Mouse (Mus musculus): ENCODE results near the gene Klf2. TPM values are rescaled to one million over a fixed set of nuclear protein-coding genes. Genes with fewer than 3 reads are reported as not detected.

Klf2 gene
- polyA plus RNA-seq, 1 experiment from 2014 or later: 3.6 TPM

- no peak for ATAC-seq
- H3K27ac ChIP-seq (ENCODE audit: low read length): no peak overlapping the region
- peaks cover 10% of the 10 kb centered on the region; the same call in 1 of the 2 replicates for H3K36me3 ChIP-seq (ENCODE audit: control insufficient read depth, insufficient read depth, low read length)
- H3K4me1 ChIP-seq (ENCODE audit: control insufficient read depth, insufficient read depth, low read length): no peaks in the 10 kb centered on the region
- H3K4me3 ChIP-seq (ENCODE audit: low read length): no peak overlapping the region
- no peak overlapping the region for H3K4me2 ChIP-seq (ENCODE audit: low read depth, low read length)
- H3K9ac ChIP-seq (ENCODE audit: low read depth, low read length): no peak overlapping the region
- 60% methylated on average over 11 of the region's 11 CpGs for WGBS
- no peaks in the 10 kb centered on the region for H3K9me3 ChIP-seq (ENCODE audit: control insufficient read depth, low read length)
- H3K27me3 ChIP-seq (replicated peaks; ENCODE audit: control insufficient read depth, insufficient read depth, low read length): no peaks in the 10 kb centered on the region
Measured at GRCm38 (mm10) chr8:72354272-72354671, 35.4 kb downstream of the Klf2 start.

GRCm38 (mm10) chr8:72356593-72356992 lies 37.8 kb downstream of the Klf2 start:
- WGBS: 92% methylated on average over 3 of the region's 3 CpGs
- H3K4me3 ChIP-seq (ENCODE audit: low read length): no peak overlapping the region
- peaks cover 10% of the 10 kb centered on the region; the same call in 1 of the 2 replicates for H3K36me3 ChIP-seq (ENCODE audit: control insufficient read depth, insufficient read depth, low read length)
- no peak for ATAC-seq
- no peaks in the 10 kb centered on the region for H3K27me3 ChIP-seq (replicated peaks; ENCODE audit: control insufficient read depth, insufficient read depth, low read length)
- no peaks in the 10 kb centered on the region for H3K4me1 ChIP-seq (ENCODE audit: control insufficient read depth, insufficient read depth, low read length)
- no peak overlapping the region for H3K4me2 ChIP-seq (ENCODE audit: low read depth, low read length)
- no peaks in the 10 kb centered on the region for H3K9me3 ChIP-seq (ENCODE audit: control insufficient read depth, low read length)
- no peak overlapping the region for H3K27ac ChIP-seq (ENCODE audit: low read length)
- no peak overlapping the region for H3K9ac ChIP-seq (ENCODE audit: low read depth, low read length)

- ATAC-seq: no peak
- no peak overlapping the region for H3K27ac ChIP-seq (ENCODE audit: low read length)
- no peaks in the 10 kb centered on the region for H3K4me1 ChIP-seq (ENCODE audit: control insufficient read depth, insufficient read depth, low read length)
- no peak overlapping the region for H3K9ac ChIP-seq (ENCODE audit: low read depth, low read length)
- H3K4me3 ChIP-seq (ENCODE audit: low read length): no peak overlapping the region
- no peaks in the 10 kb centered on the region for H3K9me3 ChIP-seq (ENCODE audit: control insufficient read depth, low read length)
- H3K4me2 ChIP-seq (ENCODE audit: low read depth, low read length): no peak overlapping the region
- H3K27me3 ChIP-seq (replicated peaks; ENCODE audit: control insufficient read depth, insufficient read depth, low read length): no peaks in the 10 kb centered on the region
- peaks cover 15% of the 10 kb centered on the region; the same call in 1 of the 2 replicates for H3K36me3 ChIP-seq (ENCODE audit: control insufficient read depth, insufficient read depth, low read length)
Measured at GRCm38 (mm10) chr8:72360162-72360561, 41.3 kb downstream of the Klf2 start.

- no peak for ATAC-seq
- 96% methylated on average over 4 of the region's 4 CpGs for WGBS
- no peak overlapping the region for H3K4me3 ChIP-seq (ENCODE audit: low read length)
- H3K9me3 ChIP-seq (ENCODE audit: control insufficient read depth, low read length): no peaks in the 10 kb centered on the region
- no peaks in the 10 kb centered on the region for H3K4me1 ChIP-seq (ENCODE audit: control insufficient read depth, insufficient read depth, low read length)
- 0 out of 2 replicates have a peak, but pooled peaks cover 9% of the 10 kb centered on the region for H3K36me3 ChIP-seq (ENCODE audit: control insufficient read depth, insufficient read depth, low read length)
- H3K27ac ChIP-seq (ENCODE audit: low read length): no peak overlapping the region
- H3K4me2 ChIP-seq (ENCODE audit: low read depth, low read length): no peak overlapping the region
- H3K9ac ChIP-seq (ENCODE audit: low read depth, low read length): no peak overlapping the region
- H3K27me3 ChIP-seq (replicated peaks; ENCODE audit: control insufficient read depth, insufficient read depth, low read length): no peaks in the 10 kb centered on the region
Measured at GRCm38 (mm10) chr8:72362754-72363153, 43.9 kb downstream of the Klf2 start.

- H3K27me3 ChIP-seq (replicated peaks; ENCODE audit: control insufficient read depth, insufficient read depth, low read length): no peaks in the 10 kb centered on the region
- H3K9me3 ChIP-seq (ENCODE audit: control insufficient read depth, low read length): no peaks in the 10 kb centered on the region
- peaks cover 9% of the 10 kb centered on the region; the same call in 1 of the 2 replicates for H3K36me3 ChIP-seq (ENCODE audit: control insufficient read depth, insufficient read depth, low read length)
- H3K27ac ChIP-seq (ENCODE audit: low read length): no peak overlapping the region
- H3K9ac ChIP-seq (ENCODE audit: low read depth, low read length): no peak overlapping the region
- no peaks in the 10 kb centered on the region for H3K4me1 ChIP-seq (ENCODE audit: control insufficient read depth, insufficient read depth, low read length)
- H3K4me2 ChIP-seq (ENCODE audit: low read depth, low read length): no peak overlapping the region
- WGBS: 83% methylated on average over 7 of the region's 7 CpGs
- H3K4me3 ChIP-seq (ENCODE audit: low read length): no peak overlapping the region
- ATAC-seq: no peak
Measured at GRCm38 (mm10) chr8:72363457-72363856, 44.6 kb downstream of the Klf2 start.

- 95% methylated on average over 2 of the region's 2 CpGs for WGBS
- H3K27me3 ChIP-seq (replicated peaks; ENCODE audit: control insufficient read depth, insufficient read depth, low read length): no peaks in the 10 kb centered on the region
- peaks cover 22% of the 10 kb centered on the region for H3K36me3 ChIP-seq (ENCODE audit: control insufficient read depth, insufficient read depth, low read length)
- H3K4me1 ChIP-seq (ENCODE audit: control insufficient read depth, insufficient read depth, low read length): no peaks in the 10 kb centered on the region
- no peaks in the 10 kb centered on the region for H3K9me3 ChIP-seq (ENCODE audit: control insufficient read depth, low read length)
- no peak overlapping the region for H3K27ac ChIP-seq (ENCODE audit: low read length)
- H3K4me2 ChIP-seq (ENCODE audit: low read depth, low read length): no peak overlapping the region
- no peak overlapping the region for H3K9ac ChIP-seq (ENCODE audit: low read depth, low read length)
- no peak overlapping the region for H3K4me3 ChIP-seq (ENCODE audit: low read length)
- no peak for ATAC-seq
Measured at GRCm38 (mm10) chr8:72365016-72365415, 46.2 kb downstream of the Klf2 start.

GRCm38 (mm10) chr8:72365826-72366225 lies 47.0 kb downstream of the Klf2 start:
- peaks cover 26% of the 10 kb centered on the region for H3K36me3 ChIP-seq (ENCODE audit: control insufficient read depth, insufficient read depth, low read length)
- no peak overlapping the region for H3K9ac ChIP-seq (ENCODE audit: low read depth, low read length)
- no peaks in the 10 kb centered on the region for H3K27me3 ChIP-seq (replicated peaks; ENCODE audit: control insufficient read depth, insufficient read depth, low read length)
- no peaks in the 10 kb centered on the region for H3K4me1 ChIP-seq (ENCODE audit: control insufficient read depth, insufficient read depth, low read length)
- ATAC-seq: peak; percentile 68
- no peak overlapping the region for H3K4me3 ChIP-seq (ENCODE audit: low read length)
- H3K27ac ChIP-seq (ENCODE audit: low read length): no peak overlapping the region
- no peaks in the 10 kb centered on the region for H3K9me3 ChIP-seq (ENCODE audit: control insufficient read depth, low read length)
- WGBS: 26% methylated on average over 3 of the region's 3 CpGs
- H3K4me2 ChIP-seq (ENCODE audit: low read depth, low read length): no peak overlapping the region

GRCm38 (mm10) chr8:72366435-72366834 lies 47.6 kb downstream of the Klf2 start:
- no peak for ATAC-seq
- H3K4me3 ChIP-seq (ENCODE audit: low read length): no peak overlapping the region
- WGBS: 93% methylated on average over 2 of the region's 2 CpGs
- no peak overlapping the region for H3K4me2 ChIP-seq (ENCODE audit: low read depth, low read length)
- no peaks in the 10 kb centered on the region for H3K9me3 ChIP-seq (ENCODE audit: control insufficient read depth, low read length)
- H3K27ac ChIP-seq (ENCODE audit: low read length): no peak overlapping the region
- H3K27me3 ChIP-seq (replicated peaks; ENCODE audit: control insufficient read depth, insufficient read depth, low read length): no peaks in the 10 kb centered on the region
- H3K4me1 ChIP-seq (ENCODE audit: control insufficient read depth, insufficient read depth, low read length): no peaks in the 10 kb centered on the region
- no peak overlapping the region for H3K9ac ChIP-seq (ENCODE audit: low read depth, low read length)
- peaks cover 30% of the 10 kb centered on the region for H3K36me3 ChIP-seq (ENCODE audit: control insufficient read depth, insufficient read depth, low read length)
